Mouse (Mus musculus) hindbrain, embryonic 12.5 days (tissue): Measurements from ENCODE around the gene Prdx2. TPM values are rescaled to one million over a fixed set of nuclear protein-coding genes. Genes with fewer than 3 reads are reported as not detected.

ENCODE experiments used
- ATAC-seq: fragments of 200-750 bp; cut with Nextera tagmentation; 2 replicates; pipeline ENCODE4 v1.8.0; 2017; ENCODE audit warnings: moderate TSS enrichment; ENCODE audit not compliant: low FRiP score
- H3K27ac ChIP-seq: fragments of 300-500 bp; sonication (generic); 2 replicates; pipeline ENCODE4 v1.5.1; 2016; ENCODE audit warnings: mild to moderate bottlenecking
- H3K27me3 ChIP-seq: fragments of 300-500 bp; sonication (generic); 2 replicates; pipeline ENCODE4 v1.6.1; 2016; ENCODE audit warnings: mild to moderate bottlenecking
- H3K36me3 ChIP-seq: fragments of 300-500 bp; sonication (generic); 2 replicates; pipeline ENCODE4 v1.6.1; 2016; ENCODE audit warnings: mild to moderate bottlenecking
- H3K4me1 ChIP-seq: fragments of 300-500 bp; sonication (generic); 2 replicates; pipeline ENCODE4 v1.6.1; 2016
- H3K4me2 ChIP-seq: fragments of 300-500 bp; sonication (generic); replicated peaks from 2 replicates; pipeline ENCODE4 v1.6.1; 2016; ENCODE audit warnings: mild to moderate bottlenecking
- H3K4me3 ChIP-seq: fragments of 300-500 bp; sonication (generic); 2 replicates; pipeline ENCODE4 v1.5.1; 2016; ENCODE audit warnings: mild to moderate bottlenecking
- H3K9ac ChIP-seq: fragments of 300-500 bp; sonication (generic); 2 replicates; pipeline ENCODE4 v1.6.1; 2016; ENCODE audit warnings: mild to moderate bottlenecking, moderate library complexity
- H3K9me3 ChIP-seq: fragments of 300-500 bp; sonication (generic); replicated peaks from 2 replicates; pipeline ENCODE4 v1.6.1; 2016; ENCODE audit warnings: mild to moderate bottlenecking
- whole genome bisulfite sequencing: fragments of 180-500 bp; shearing (Covaris S2); methylation state at CpG from one replicate; pipeline ENCODE4 v1.1.7; 2016; 5-methylcytosine and 5-hydroxymethylcytosine counted together
- polyA plus RNA-seq: library from polyadenylated mRNA; unstranded; fragments of >200 nt; fragmentation: Nextera tagmentation; extraction: Ambion mirVana; gene quantifications from 2 replicates; pipeline ENCODE4 v1.2.1, GENCODE M21; 2016

The Prdx2 gene
- polyA plus RNA-seq, 1 experiment from 2014 or later: 1,187 TPM

DNA sequence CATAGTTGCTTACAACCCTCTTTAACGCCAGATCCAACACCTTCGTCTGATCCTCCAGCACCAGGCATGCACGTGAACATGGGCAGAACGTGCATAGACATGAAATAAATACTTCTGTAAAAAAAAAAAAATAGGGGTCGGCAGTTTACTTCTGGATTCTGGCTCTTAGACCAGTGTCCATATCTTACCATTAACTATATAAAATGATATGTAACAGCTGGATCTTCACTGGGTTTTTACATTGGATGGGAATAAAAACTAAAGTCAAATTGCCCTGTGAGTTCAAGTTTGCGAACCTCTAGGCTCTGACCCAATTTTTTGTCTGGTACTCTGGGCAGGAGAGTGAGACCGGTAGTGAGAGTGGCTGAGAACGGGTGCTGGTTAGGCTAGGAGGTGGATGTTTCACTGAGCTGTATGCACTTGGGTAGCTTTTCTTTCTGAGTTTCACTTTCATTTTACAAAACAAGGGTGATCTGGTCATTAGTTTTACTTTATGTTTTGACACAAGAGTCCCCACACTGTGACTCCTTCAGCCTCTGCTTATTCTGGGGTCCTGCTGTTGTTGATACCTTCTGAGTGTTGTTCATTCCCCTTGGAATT lies 5.3 kb downstream of the Prdx2 start:
- Histone ChIP-seq H3K4me1 (peaks cover 58% of the 10 kb centered on the region), H3K4me2 (no peak overlapping the region), H3K27me3 (peaks cover 29% of the 10 kb centered on the region), H3K4me3 (no peak overlapping the region), H3K27ac (no peak overlapping the region), H3K9ac (no peak overlapping the region), H3K36me3 (peaks cover 35% of the 10 kb centered on the region), H3K9me3 (no peaks in the 10 kb centered on the region)
- WGBS: 85% methylated on average over 8 of the region's 8 CpGs
- no peak for ATAC-seq

DNA sequence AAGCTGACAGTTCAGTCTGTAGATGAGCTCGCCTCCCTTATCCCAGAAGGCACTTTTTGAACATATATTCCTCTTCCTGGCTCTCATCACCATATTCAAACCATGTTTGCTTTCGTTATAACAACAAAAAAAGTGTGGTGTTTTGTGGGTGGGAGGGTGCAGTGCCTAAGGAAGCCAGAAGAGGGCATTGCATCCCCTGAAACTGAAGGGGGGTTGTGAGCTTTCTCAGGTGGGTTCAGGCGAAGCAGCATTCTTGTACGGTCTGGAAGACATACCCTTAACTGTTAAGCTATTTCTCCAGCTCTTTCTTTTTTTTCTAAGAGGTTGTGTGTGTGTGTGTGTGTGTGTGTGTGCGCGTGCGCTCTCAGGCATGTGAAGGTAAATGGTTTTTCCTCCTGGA lies 6.0 kb downstream of the Prdx2 start:
- Histone ChIP-seq H3K4me2 (peak overlapping the region; percentile 95), H3K4me3 (peak overlapping the region; percentile 48; the same call in 1 of the 2 replicates), H3K27ac (no peak overlapping the region), H3K9me3 (no peaks in the 10 kb centered on the region), H3K36me3 (peaks cover 35% of the 10 kb centered on the region), H3K9ac (no peak overlapping the region), H3K27me3 (peaks cover 35% of the 10 kb centered on the region), H3K4me1 (peaks cover 63% of the 10 kb centered on the region)
- no peak for ATAC-seq
- 35% methylated on average over 7 of the region's 7 CpGs for WGBS

DNA sequence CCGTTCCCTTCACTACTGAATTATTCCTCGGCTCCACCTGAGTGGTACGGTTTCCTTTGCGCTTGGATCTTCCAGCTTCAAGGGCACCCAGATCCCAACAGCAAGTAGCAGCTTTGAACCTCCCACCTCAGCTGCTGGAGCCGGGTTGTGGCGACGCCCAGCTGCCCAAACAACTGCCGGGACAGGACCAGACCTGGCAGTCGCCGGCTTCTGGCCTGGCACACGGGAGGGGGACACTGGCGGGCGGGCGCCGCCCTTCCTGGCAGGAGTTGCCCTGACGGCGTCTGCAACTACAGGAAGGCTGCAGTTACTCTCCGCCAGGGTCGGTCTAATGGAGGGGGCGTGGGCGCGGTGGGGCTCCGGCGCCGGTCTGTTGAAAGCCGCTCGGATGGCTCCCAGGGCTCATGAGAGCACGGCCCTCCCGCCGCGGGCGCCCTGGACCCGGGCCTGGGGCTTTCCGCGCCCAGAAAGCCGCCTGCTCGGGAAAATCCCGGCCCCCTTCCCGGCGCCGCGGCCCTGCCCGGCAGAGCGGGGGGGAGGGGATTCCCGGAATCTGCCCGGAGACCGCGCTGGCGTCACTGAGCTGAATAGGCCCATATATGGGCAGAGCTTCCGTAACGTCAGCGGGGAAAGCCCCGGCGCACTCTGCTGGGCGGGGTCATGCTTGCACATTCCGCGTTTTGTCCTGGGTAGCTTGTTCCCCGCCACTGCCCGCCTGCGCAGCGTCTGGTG lies 6.8 kb downstream of the Prdx2 start:
- H3K27ac ChIP-seq: peak overlapping the region; percentile 26; the same call in 1 of the 2 replicates
- peaks cover 63% of the 10 kb centered on the region for H3K4me1 ChIP-seq
- H3K9me3 ChIP-seq: no peaks in the 10 kb centered on the region
- ATAC-seq: peak; percentile 80
- H3K9ac ChIP-seq: peak overlapping the region; percentile 50
- under 1% methylated on average over 56 of the region's 61 CpGs for WGBS
- H3K4me3 ChIP-seq: peak overlapping the region; percentile 48
- peak overlapping the region; percentile 95 for H3K4me2 ChIP-seq
- H3K27me3 ChIP-seq: peaks cover 39% of the 10 kb centered on the region
- peaks cover 31% of the 10 kb centered on the region for H3K36me3 ChIP-seq

DNA sequence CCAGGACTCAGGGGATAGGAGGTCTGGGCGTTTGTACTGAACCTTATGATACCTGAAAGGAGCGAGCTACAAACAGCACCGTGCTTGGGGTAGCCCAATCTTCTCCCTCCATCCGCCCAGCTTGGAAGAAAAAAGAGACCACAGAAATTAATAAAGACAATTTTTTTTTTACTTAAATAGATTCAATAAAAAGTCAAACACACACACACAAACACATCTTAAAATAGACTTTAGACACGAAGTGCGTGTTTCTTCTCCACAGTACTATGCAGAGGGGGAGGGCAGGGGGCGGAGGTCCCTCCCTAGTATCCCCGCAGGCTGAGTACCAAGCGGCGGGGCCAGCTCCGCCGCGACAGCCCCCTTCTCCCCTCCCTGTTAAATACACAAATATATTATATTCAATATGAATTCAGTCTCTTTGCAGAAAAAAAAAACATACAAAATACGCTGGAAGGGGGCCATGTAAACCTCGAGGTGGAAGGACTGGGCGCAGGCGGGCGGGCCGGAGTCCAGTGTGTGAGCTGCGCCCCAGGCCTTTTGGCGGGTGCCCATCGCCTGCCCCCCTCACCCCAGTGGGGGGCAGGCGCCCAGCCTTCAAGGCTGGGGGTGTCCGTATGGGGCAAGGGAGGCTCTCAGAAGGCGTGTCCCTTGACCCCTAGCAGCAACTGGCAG lies 7.5 kb downstream of the Prdx2 start:
- Histone ChIP-seq H3K9me3 (no peaks in the 10 kb centered on the region), H3K27ac (peak overlapping the region; percentile 26; the same call in 1 of the 2 replicates), H3K4me1 (peaks cover 64% of the 10 kb centered on the region), H3K36me3 (peaks cover 24% of the 10 kb centered on the region), H3K9ac (peak overlapping the region; percentile 63), H3K27me3 (peaks cover 46% of the 10 kb centered on the region), H3K4me2 (peak overlapping the region; percentile 95), H3K4me3 (peak overlapping the region; percentile 48)
- no peak for ATAC-seq
- 3% methylated on average over 25 of the region's 25 CpGs for WGBS

DNA sequence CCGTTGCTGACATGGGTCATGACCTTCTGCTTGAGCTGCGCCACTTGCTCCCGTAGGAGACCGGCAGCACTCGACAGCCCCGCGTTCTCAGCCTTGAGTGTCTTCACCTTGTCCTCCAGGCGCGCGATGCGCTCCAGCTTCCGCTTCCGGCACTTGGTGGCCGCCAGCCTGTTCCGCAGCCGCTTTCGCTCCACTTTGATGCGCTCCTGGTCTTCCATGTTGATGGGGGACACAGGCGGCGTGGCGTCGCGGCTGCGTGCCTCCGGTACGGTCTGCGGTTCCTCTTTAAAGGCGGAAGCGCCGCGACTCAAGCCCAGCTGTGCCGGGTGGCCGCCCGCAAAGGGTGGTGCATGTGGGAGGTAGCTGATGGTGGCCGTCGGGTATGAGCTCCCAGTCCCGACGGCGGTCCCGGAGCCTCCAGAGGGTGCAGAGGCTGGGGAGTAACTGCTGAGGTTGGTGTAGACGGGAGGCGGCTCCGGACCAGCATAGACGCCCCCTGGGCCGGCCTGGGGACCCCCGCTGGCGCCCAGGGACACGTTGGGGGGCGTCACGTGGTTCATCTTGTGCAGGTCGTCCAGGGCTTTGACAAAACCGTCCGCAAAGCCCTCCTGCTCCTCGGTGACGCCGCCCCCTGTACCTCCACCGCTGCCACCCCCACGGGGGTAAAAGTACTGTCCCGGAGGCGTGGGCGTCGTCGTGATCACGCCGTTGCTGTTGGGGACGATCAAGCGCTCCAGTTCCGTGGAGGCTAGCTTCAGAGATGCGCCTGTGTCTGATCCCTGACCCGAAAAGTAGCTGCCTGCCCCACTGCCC lies 8.3 kb downstream of the Prdx2 start:
- Histone ChIP-seq H3K4me1 (peaks cover 64% of the 10 kb centered on the region), H3K27ac (peak overlapping the region; percentile 48)

DNA sequence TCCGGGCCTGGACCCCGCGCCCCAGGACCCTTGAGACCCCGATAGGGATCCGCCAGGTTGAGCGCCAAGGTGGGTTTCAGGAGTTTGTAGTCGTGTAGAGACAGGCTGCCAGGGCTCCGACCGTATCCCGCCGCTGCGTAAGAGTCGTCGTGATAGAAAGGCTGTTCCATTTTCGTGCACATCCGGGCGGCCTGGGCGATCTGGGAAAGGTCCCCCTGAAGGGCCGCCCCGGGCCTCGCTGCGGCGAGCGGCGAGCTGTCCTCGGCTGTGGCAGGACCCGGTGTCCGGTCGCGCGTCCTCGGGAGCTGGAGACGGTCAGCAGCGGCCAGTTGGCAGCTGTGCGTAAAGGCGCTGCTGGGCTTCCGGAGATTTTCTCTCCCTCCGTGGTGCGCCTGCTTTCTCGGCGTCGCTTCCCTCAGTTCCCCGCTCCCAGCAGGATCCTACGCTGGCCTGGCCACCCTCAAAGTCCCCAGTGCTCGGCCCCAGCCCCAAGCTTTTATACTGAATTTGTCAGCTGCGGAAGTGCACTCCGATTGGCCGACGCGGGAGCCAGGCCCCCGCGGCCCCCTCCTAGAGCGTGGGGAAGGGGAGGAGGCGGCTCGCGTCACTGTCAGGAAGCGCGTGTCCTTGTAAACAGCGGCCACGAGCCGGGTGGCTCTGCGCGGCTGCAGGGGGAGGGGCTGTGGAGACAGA lies 9.0 kb downstream of the Prdx2 start, which contains the start of gene Junb:
Gene Junb, minus strand, starts transcription at position 471 of the 693 bp plus-strand sequence.
- no peaks in the 10 kb centered on the region for H3K9me3 ChIP-seq
- peaks cover 56% of the 10 kb centered on the region for H3K27me3 ChIP-seq
- H3K4me3 ChIP-seq: peak within 1 kb of the TSS; percentile 48
- ATAC-seq: peak; percentile 32
- under 1% methylated on average over 63 of the region's 63 CpGs for WGBS
- H3K27ac ChIP-seq: peak within 1 kb of the TSS; percentile 48
- H3K4me1 ChIP-seq: peaks cover 66% of the 10 kb centered on the region
- H3K4me2 ChIP-seq: peak within 1 kb of the TSS; percentile 95
- peak within 1 kb of the TSS; percentile 63 for H3K9ac ChIP-seq
- H3K36me3 ChIP-seq: peaks cover 9% of the 10 kb centered on the region; the same call in 1 of the 2 replicates

More for the DNA sequence above, 8.3 kb downstream of the Prdx2 start:
- ATAC-seq: no peak
- Histone ChIP-seq H3K36me3 (peaks cover 17% of the 10 kb centered on the region), H3K27me3 (peaks cover 53% of the 10 kb centered on the region), H3K4me2 (peak overlapping the region; percentile 95), H3K4me3 (peak overlapping the region; percentile 48), H3K9me3 (no peaks in the 10 kb centered on the region), H3K9ac (peak overlapping the region; percentile 63)
- 2% methylated on average over 69 of the region's 70 CpGs for WGBS

DNA sequence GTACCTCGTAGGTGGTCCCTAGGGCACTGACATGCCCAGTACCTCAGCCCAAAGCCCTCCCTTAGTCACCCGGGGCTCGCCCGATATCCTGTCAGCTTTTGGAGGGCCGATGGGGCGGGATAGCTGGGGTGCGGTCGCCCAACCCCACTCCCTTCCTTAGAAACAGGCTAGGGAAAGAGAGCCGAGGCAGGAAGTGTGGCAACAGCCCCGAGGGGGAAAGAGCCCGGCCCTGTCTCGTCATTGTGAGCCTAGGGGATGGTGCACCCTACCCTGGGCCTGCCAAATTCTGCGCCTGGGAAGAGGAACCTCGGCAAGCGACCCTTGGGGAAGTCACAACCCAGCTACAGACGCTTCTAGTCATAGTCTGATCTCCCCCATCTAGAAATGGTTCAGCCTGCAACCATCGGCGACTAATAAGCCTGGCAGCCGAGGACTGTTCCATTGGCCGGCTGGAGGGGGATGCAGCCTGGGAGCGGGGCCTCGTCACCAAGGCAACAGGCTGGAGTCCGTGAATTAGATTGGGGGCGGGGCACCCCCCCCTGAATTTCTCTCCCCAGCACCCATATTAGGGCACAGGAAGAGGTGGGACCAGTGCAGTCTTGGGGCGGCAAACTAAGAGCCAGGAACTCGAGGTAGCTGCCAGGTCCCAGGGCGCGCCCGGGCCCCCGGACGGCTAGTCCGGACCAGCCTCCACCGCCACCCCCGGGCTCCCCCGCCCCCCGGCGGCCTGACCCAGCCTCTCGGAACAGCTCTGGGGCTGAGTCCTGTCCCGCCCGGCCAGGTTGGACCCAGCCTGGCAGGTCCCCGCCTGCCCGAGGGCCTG lies 10.4 kb downstream of the Prdx2 start:
- Histone ChIP-seq H3K9me3 (no peaks in the 10 kb centered on the region), H3K9ac (peak overlapping the region; percentile 24), H3K27me3 (peaks cover 66% of the 10 kb centered on the region), H3K4me3 (peak overlapping the region; percentile 30), H3K4me1 (peaks cover 73% of the 10 kb centered on the region), H3K27ac (peak overlapping the region; percentile 30; the same call in 1 of the 2 replicates), H3K36me3 (no peaks in the 10 kb centered on the region), H3K4me2 (peak overlapping the region; percentile 95)
- ATAC-seq: peak; percentile 14; the same call in 1 of the 2 replicates
- 3% methylated on average over 32 of the region's 42 CpGs for WGBS

DNA sequence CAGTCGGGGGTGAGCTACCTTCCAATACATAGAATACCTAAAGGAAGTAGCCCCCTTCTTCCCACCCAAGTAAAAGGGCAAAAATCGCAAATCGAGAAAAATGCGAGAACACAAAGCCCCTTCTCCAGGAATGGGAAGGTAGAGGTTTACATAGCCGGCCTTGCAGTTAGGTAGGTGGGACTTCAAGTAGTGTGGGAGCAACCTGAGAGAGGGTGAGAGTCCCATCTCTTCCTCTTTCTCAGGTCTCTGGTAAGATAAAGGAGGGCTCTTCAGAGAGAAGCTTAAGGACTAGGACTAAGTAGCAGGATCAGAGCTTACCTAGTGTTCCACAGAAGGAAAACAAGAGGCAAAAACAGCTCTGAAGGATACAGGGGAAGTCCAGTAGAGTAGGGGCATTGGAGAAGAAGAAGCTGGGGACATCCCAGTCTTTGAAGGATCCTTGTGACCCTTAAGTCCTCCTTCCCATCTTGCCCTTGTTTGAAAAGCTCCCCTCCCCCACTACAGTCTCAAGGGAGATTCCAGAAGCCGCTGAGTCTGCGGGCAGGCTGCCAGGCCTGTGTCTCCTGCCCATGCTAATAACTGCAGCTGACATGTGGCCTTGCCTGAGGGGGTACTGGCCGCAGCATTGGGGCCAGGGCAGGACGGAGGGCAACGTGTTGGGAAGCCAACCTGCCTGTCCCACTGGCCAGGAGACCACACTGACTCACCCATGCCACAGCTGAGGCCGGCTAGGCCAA lies 11.4 kb downstream of the Prdx2 start:
- Histone ChIP-seq H3K36me3 (no peaks in the 10 kb centered on the region), H3K27me3 (peaks cover 75% of the 10 kb centered on the region), H3K4me2 (peak overlapping the region; percentile 95), H3K9me3 (no peaks in the 10 kb centered on the region), H3K4me3 (0 out of 2 replicates have a peak overlapping the region, but pooled peaks have one; percentile 6), H3K9ac (0 out of 2 replicates have a peak overlapping the region, but pooled peaks have one; percentile 6), H3K27ac (peak overlapping the region; percentile 30), H3K4me1 (peaks cover 79% of the 10 kb centered on the region)
- 36% methylated on average over 11 of the region's 11 CpGs for WGBS
- ATAC-seq: no peak

DNA sequence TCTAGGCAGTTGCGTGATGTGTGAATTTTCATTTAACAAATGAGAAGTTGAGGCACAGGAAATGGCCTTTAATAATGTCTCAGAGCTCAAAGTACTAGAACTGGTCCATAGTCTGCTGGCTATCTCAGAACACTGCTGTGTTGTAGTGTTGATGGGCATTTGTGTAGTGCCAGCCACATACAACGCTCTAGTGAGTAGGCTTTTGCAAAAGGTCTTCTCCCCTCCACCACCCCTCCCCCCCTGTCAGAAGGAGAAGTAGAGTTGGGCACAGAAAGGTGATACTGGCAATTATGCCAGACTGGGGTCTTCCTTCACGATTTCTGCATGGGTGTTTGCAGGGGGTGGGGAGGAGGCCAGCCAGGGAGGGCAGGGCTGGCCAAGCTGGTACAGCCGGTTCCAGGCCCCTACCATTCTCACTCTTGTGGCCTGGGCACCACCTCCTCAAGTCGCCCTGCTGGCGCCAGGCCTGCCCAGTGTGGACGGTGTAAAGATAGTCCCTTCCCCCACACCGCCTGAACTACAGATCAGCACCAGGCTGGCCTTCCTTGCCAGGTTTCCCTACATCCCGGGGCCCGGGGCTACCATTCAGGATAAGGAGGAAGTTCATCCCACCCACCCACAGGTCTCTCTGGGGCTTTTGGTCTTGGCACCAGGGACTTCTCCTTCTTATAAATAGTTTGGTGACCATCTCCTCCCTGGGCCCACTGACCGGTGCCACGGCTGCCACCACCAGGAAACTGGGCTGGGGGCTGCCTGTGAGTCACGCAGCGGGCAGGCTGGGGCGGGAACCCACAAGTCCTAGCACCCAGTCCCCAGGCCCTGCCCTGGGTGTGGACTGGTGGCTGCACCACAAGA lies 12.5 kb downstream of the Prdx2 start:
- Histone ChIP-seq H3K27me3 (peaks cover 85% of the 10 kb centered on the region), H3K9ac (no peak overlapping the region), H3K4me3 (no peak overlapping the region), H3K27ac (0 out of 2 replicates have a peak overlapping the region, but pooled peaks have one; percentile 23), H3K9me3 (no peaks in the 10 kb centered on the region), H3K4me2 (no peak overlapping the region), H3K36me3 (no peaks in the 10 kb centered on the region), H3K4me1 (peaks cover 74% of the 10 kb centered on the region)
- 73% methylated on average over 15 of the region's 15 CpGs for WGBS
- no peak for ATAC-seq
